Mouse (Mus musculus) heart, embryonic 13.5 days (tissue): ENCODE results near the gene Vamp3. TPM values are rescaled to one million over a fixed set of nuclear protein-coding genes. Genes with fewer than 3 reads are reported as not detected.

ENCODE experiments used
- ATAC-seq: fragments of 200-750 bp; cut with Nextera tagmentation; 2 replicates; pipeline ENCODE4 v1.8.0; 2017; ENCODE audit warnings: moderate TSS enrichment; ENCODE audit not compliant: insufficient number of reproducible peaks, low FRiP score, low TSS enrichment; ENCODE audit errors: extremely low read depth
- H3K27ac ChIP-seq: fragments of 300-500 bp; sonication (generic); replicated peaks from 2 replicates; pipeline ENCODE4 v1.5.1; 2015; ENCODE audit warnings: moderate library complexity, mild to moderate bottlenecking, inconsistent platforms
- H3K27me3 ChIP-seq: fragments of 300-500 bp; sonication (generic); replicated peaks from 2 replicates; pipeline ENCODE4 v1.6.1; 2015; ENCODE audit warnings: mild to moderate bottlenecking, inconsistent platforms
- H3K36me3 ChIP-seq: fragments of 300-500 bp; sonication (generic); 2 replicates; pipeline ENCODE4 v1.6.1; 2015; ENCODE audit warnings: mild to moderate bottlenecking, inconsistent platforms
- H3K4me1 ChIP-seq: fragments of 300-500 bp; sonication (generic); 2 replicates; pipeline ENCODE4 v1.6.1; 2015; ENCODE audit warnings: inconsistent platforms
- H3K4me2 ChIP-seq: fragments of 300-500 bp; sonication (generic); 2 replicates; pipeline ENCODE4 v1.6.1; 2015; ENCODE audit warnings: inconsistent platforms, mild to moderate bottlenecking, moderate library complexity
- H3K4me3 ChIP-seq: fragments of 300-500 bp; sonication (generic); 2 replicates; pipeline ENCODE4 v1.5.1; 2015; ENCODE audit warnings: moderate library complexity, mild to moderate bottlenecking, inconsistent platforms
- H3K9ac ChIP-seq: fragments of 300-500 bp; sonication (generic); 2 replicates; pipeline ENCODE4 v1.6.1; 2015; ENCODE audit warnings: inconsistent platforms, mild to moderate bottlenecking, moderate library complexity
- H3K9me3 ChIP-seq: fragments of 300-500 bp; sonication (generic); 2 replicates; pipeline ENCODE4 v1.6.1; 2016; ENCODE audit warnings: inconsistent platforms
- WGBS: fragments of 180-500 bp; shearing (Covaris S2); methylation state at CpG from one replicate; pipeline ENCODE4 v1.1.7; 2015; ENCODE audit warnings: mixed read lengths; 5-methylcytosine and 5-hydroxymethylcytosine counted together
- polyA plus RNA-seq: library from polyadenylated mRNA; unstranded; fragments of >200 nt; fragmentation: Nextera tagmentation; extraction: Ambion mirVana; gene quantifications from 2 replicates; pipeline ENCODE4 v1.2.1, GENCODE M21; 2015

Gene Vamp3
- polyA plus RNA-seq, 1 experiment from 2014 or later: 97.0 TPM

- H3K4me1 ChIP-seq: no peaks in the 10 kb centered on the region
- WGBS: 52% methylated on average over 6 of the region's 6 CpGs
- no peak for ATAC-seq
- H3K4me2 ChIP-seq: no peak overlapping the region
- H3K9ac ChIP-seq: no peak overlapping the region
- H3K27me3 ChIP-seq: no peaks in the 10 kb centered on the region
- H3K9me3 ChIP-seq: no peaks in the 10 kb centered on the region
- H3K36me3 ChIP-seq: peaks cover 45% of the 10 kb centered on the region
- H3K27ac ChIP-seq: no peak overlapping the region
- no peak overlapping the region for H3K4me3 ChIP-seq
Measured at GRCm38 (mm10) chr4:151006945-151007344, 50.8 kb downstream of the Vamp3 start.

DNA sequence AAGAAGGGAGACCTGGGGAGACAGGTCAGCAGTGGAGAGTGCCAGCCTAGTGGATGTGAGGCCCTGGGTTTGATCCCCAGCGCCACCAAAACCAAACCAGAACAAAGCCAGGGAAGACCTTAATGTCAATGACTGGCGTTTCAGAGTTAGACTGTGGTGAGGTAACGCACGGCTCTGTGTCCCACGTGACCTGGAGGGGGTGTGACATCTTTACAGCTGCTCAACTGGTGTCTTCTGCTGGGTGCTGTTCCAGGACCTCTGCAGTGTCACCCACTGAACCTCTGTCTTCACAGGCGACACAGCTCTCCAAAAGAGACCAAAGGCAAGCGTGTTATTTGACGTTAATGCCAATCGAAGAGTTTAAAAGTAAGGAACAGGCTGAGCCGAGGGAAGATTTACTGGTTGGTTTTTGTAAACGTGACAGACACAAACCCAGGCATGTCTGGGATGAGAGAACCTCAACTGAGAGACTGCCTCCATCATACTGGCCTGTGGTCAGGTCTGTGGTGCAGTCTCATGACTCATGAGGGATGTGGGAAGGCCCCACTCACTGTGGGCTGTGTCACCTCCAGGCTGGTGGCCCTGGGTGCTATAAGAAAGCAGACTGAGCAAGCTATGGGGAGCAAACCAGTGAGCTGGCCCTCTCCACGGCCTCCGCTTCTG is 52.0 kb downstream of the Vamp3 start:
- WGBS: 83% methylated on average over 13 of the region's 13 CpGs
- Histone ChIP-seq H3K4me2 (no peak overlapping the region), H3K36me3 (peaks cover 45% of the 10 kb centered on the region), H3K27ac (no peak overlapping the region), H3K9ac (no peak overlapping the region), H3K4me3 (no peak overlapping the region), H3K27me3 (0 out of 2 replicates have a peak, but pooled peaks cover 2% of the 10 kb centered on the region), H3K9me3 (no peaks in the 10 kb centered on the region), H3K4me1 (no peaks in the 10 kb centered on the region)
- ATAC-seq: no peak

DNA sequence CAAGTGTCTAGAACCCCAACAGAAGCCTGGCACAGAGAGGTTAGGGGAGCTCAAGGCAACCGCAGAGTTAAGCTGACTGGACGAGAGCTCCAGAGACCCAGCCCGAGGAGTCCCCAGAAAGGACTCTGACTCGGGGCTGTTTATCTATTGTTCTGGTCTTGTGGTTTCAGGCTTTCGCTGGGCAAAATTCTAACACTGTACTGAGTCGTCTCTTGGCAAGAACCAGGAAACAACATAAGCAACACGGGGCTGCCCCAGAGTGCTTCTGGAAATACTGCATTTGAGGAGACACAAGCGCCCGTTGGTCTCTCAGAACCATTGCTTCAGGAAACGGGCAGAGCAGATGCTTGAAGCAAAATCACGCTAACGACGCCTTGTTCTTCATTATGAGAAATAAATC is 56.4 kb downstream of the Vamp3 start:
- 66% methylated on average over 13 of the region's 13 CpGs for WGBS
- Histone ChIP-seq H3K9ac (no peak overlapping the region), H3K27me3 (peaks cover 6% of the 10 kb centered on the region; the same call in 1 of the 2 replicates), H3K4me3 (no peak overlapping the region), H3K36me3 (peaks cover 17% of the 10 kb centered on the region), H3K4me2 (no peak overlapping the region), H3K9me3 (no peaks in the 10 kb centered on the region), H3K4me1 (no peaks in the 10 kb centered on the region), H3K27ac (no peak overlapping the region)
- ATAC-seq: no peak

DNA sequence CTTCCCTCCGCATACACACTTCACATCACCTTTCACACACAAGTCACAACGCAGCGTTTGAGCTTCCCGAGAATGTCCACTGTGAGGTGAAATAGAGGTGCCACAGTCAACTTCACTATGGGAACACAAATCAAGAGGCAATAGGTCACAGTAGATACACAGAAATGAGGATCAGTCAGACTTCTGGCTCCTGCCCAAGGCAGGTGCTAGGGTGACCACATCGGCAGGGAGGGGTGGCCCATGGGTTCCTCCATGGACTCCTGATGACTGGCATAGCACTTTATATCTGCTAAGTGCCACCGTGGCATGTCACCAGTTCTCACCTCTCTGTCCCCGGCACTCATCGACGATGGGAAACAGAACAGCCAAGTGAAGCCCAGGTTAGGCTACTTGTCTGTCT is 59.1 kb downstream of the Vamp3 start:
- Histone ChIP-seq H3K9ac (no peak overlapping the region), H3K27me3 (peaks cover 6% of the 10 kb centered on the region; the same call in 1 of the 2 replicates), H3K4me3 (no peak overlapping the region), H3K4me2 (no peak overlapping the region), H3K27ac (no peak overlapping the region), H3K9me3 (no peaks in the 10 kb centered on the region), H3K36me3 (no peaks in the 10 kb centered on the region), H3K4me1 (no peaks in the 10 kb centered on the region)
- WGBS: 83% methylated on average over 9 of the region's 9 CpGs
- ATAC-seq: no peak

Other genes starting within 250 kb of the Vamp3 start
- 10.1 and 11.3 TPM in 2 replicates for gene Errfi1, start 204.0 kb downstream of the Vamp3 start, polyA plus RNA-seq
- 298 and 333 TPM in 2 replicates for gene Park7, start 143.5 kb downstream of the Vamp3 start, polyA plus RNA-seq
- gene Tnfrsf9, start 143.4 kb downstream of the Vamp3 start, polyA plus RNA-seq: 0.57 and 0.82 TPM in 2 replicates
- not detected in 2 replicates for gene Uts2, start 60.9 kb downstream of the Vamp3 start, polyA plus RNA-seq
- gene Per3, start 13.3 kb downstream of the Vamp3 start, polyA plus RNA-seq: 7.6 and 8.3 TPM in 2 replicates
- gene Gm13090, start 31.6 kb upstream of the Vamp3 start, polyA plus RNA-seq: not detected in 2 replicates